Mouse (Mus musculus) heart, postnatal 10 days (tissue): ENCODE measurements around the gene Lrrc51. TPM values are rescaled to one million over a fixed set of nuclear protein-coding genes. Genes with fewer than 3 reads are reported as not detected.

ENCODE experiments used
- DNase-seq, 2 experiments: peaks; one replicate each; pipeline ENCODE4 v3.0.0; 2021
- intact Hi-C: fragments of 180-260 bp; cut with DNase I; formaldehyde crosslinking; loops from one replicate; pipeline ENCODE4 v1.15.1; 2025
- microRNA-seq, 2 experiments: library from miRNA; unstranded; fragments of <30 nt; microRNA quantifications; one replicate each; pipeline ENCODE4 v1.2.0; 2022
- total RNA-seq, 2 experiments: library from RNA; stranded (reverse); gene quantifications; 2 replicates each; pipeline ENCODE4 v1.2.3; 2021

The Lrrc51 gene
- total RNA-seq, 2 experiments from 2014 or later, result 2.4 to 2.9 TPM

DNA sequence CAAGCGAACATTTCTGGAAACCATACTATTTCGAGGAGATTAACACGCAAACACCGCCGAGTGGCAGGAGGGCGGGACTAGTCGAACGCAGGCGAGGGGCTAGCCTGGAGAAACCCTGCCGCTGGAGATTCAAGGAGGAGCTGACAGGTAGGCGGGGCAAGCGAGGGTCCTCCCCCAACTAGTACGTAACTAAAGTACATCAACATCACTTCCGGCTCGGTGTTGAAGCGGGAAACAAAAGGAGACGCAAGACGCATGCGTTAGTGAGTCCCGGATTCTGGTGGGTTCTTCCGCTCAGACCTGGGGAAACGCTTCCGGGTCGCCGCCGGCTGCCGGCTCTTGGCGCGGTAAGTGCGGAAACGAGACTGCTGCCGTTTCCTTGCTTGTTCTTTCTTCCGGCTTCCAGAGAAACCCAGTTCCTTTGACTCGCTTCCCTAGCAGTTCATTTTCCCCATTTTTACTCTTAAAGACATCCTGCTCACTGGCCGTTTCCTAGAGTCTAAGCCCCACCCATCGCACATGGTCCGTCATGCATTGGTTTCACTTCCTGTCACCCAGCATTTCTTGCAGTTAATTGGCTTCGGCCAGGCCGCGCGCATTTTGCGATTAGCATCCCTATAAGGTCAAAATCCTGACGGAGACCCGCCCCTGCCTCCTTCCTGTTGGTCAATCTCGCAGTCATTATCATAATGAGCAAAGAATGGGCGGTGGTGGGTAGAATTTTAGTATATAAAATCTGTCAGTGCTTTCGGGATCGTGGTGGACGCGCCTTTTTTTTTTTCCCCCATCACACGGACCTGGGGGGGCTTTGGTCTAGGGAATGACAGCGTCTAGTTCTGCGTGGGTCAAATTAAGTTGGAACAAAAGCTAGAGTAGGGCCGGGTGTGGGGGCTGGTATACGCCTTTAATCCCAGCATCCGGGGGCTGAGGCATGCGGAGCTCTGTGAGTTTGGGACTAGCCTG is 37.3 kb downstream of the Lrrc51 start:
- intact Hi-C loops, result loop anchor here (5.0 kb wide), 1 partner anchor 219 kb away; no protein-coding TSS in a partner anchor
- DNase-seq, result peak; percentile 98

DNA sequence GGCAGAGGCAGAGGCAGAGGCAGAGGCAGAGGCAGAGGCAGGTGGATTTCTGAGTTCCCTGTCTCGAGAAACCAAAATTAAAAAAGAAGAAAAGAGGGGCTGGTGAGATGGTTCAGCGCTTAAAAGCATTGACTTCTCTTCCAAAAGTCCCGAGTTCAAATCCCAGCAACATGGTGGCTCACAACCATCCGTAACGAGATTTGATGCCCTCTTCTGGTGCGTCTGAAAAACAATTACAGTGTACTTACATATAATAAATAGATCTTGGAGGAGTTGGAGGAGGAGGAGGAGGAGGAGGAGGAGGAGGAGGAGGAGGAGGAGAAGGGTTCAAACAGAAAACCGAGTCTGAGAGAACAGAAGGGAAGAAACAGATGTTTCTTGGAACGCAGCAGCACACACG is 38.0 kb downstream of the Lrrc51 start:
- no peak for DNase-seq
- intact Hi-C loops, result loop anchor here (2.0 to 5.0 kb wide), 2 partner anchors 57 to 218 kb away; partner anchors contain the start of gene Inppl1

GRCm38 (mm10) chr7:101888460-101888859 is 45.2 kb downstream of the Lrrc51 start:
- intact Hi-C loops, result no loop called here
- no peak for DNase-seq

DNA sequence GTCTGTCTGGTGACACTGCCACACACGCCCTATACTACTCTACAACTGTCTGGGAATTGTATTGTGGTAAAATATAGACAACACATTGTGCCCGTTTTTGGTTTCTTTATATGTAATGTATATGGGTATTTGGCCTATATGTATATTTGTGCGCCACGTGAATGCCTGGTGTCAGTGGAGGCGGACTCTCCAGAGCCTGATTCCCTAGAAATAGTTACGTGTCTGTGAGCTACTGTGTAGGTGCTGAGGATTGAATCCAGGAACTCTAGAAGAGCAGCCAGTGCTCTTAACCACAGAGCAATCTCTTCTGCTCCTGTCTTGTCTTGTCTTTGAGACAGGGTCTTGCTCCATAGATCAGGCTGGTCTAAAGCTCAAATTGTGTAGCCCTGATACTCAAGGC is 47.4 kb downstream of the Lrrc51 start:
- DNase-seq, result no peak
- intact Hi-C loops, result no loop called here

DNA sequence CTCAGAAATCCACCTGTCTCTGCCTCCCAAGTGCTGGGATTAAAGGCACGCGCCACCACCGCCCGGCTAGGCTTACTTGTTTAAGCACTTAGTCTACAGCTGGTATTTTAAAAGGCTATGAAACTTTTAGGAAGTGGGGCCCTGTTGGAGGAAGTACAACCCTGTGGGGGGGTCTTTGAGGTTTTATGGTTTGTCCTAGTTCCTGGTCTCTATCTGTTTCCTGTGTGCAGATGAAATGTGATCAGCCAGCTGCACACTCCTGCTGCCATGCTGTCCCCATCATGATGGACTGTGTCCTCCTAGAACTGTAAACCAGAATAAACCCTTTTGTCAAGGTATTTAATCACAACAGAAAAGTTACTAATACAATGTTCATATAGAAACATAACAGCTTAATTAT is 49.5 kb downstream of the Lrrc51 start:
- intact Hi-C loops, result no loop called here
- no peak for DNase-seq

GRCm38 (mm10) chr7:101882413-101883154 is 51.1 kb downstream of the Lrrc51 start:
- intact Hi-C loops, result no loop called here
- DNase-seq, result peak; percentile 29 to 30

GRCm38 (mm10) chr7:101880855-101881254 is 52.8 kb downstream of the Lrrc51 start:
- intact Hi-C loops, result no loop called here
- no peak for DNase-seq

GRCm38 (mm10) chr7:101875978-101876377 is 57.7 kb downstream of the Lrrc51 start:
- DNase-seq, result no peak
- intact Hi-C loops, result no loop called here

DNA sequence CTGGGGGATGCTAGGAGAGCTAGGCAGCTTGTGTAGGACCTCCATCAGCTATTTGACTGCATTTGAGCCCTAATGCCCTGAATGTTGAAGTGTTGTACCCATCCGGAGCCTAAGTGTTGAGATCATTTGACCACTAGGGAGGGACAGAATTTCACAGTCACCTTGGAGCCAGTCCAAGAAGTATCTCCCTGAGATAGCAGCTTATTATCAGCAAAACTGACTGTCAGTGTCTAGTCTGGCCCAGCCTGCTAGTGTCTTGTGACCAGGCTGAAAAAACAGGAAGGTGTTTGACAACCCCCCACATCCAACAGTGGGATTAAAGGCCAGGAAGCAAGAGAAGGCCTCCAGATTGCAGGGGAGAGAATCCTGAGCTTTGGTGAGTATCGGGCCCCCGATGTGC is 62.4 kb downstream of the Lrrc51 start:
- peak; percentile 17 for DNase-seq
- intact Hi-C loops, result no loop called here

DNA sequence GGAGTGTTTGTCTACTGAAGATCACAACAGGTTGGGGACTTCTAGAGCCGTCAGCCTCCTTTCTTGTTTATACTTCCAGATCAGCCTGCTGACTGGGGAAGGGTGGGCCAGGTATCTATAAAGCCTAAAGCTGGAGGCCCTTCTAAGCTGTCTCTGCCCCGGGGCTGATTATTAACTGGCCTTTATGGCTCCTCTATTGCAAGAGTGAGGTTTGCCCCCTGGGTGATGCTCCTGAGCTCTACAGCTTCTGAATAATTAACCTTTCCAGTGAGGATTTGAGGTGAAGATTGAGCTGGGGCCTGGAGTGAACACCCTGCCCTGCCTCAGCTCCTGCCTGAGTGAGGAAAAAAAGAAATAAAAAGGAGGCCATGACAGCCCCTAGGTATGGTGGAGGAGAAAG is 63.1 kb downstream of the Lrrc51 start, which contains the start of gene Folr1:
Gene Folr1, minus strand, starts transcription at position 160 of the 400 bp plus-strand sequence.
- intact Hi-C loops, result no loop called here
- DNase-seq, result no peak

GRCm38 (mm10) chr7:101869163-101869500 is 64.6 kb downstream of the Lrrc51 start:
- intact Hi-C loops, result no loop called here
- DNase-seq, result no peak

DNA sequence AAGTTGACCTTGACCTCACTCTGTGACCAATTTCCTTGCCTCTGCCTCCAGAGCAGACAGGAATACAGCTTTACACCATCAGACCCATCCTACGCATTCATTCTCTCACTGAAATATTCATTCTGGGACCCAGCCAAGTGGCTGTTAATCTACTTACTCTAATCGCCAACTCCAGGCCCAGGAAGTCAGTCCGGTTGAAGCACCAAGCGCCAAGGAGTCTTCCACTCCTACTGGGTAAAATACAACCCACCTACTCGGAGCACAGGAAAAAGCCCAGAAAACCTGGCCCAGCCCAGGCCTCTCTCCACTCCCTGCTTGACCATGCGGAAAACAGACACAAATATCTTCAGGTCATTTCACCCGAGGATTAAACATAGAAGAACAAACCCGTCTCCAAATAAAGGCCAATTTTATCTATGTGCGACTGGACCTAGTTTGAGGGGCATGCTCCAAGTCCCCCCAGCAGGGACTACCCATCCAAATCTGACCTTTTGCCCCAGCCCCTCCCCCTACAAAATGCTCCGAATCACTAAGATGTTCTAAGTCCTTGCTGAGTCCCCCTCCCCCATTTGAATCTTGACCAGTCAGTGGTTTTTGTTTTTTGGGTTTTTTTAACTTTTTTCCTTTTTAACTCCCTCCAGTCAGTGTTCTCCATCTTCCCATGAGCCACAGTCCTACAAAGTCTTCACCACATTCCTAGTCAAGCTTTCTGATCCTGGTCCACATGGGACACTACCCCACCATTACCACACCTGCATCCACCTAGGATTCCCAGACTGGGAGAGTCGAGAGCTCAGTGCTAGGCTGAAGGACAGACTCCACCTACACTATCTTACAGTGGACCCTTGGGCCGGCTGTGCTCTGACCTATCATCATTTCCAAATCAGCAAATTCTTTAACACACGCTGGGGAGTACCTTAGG is 65.2 kb downstream of the Lrrc51 start:
- intact Hi-C loops, result no loop called here
- DNase-seq, result peak; percentile 33 to 45

GRCm38 (mm10) chr7:101867482-101867881 is 66.2 kb downstream of the Lrrc51 start:
- DNase-seq, result no peak
- intact Hi-C loops, result no loop called here

- DNase-seq, result no peak
- intact Hi-C loops, result no loop called here
These were observed 67.0 kb downstream of the Lrrc51 start for GRCm38 (mm10) chr7:101866491-101867265.

- DNase-seq, result no peak
- intact Hi-C loops, result no loop called here
These were observed 70.3 kb downstream of the Lrrc51 start, which contains the start of gene Anapc15 for GRCm38 (mm10) chr7:101863415-101863814. Gene Anapc15, plus strand, starts transcription at chr7:101863715.

Small RNAs within 50 kb of the gene (microRNA-seq; reads per million reads assigned to microRNA genes)
- gene Gm22655, result 0 reads per million in 2 experiments

Other genes starting within 250 kb of the Lrrc51 start
- under 1 TPM; 0.42 to 0.48 TPM for gene Phox2a, start 115.6 kb downstream of the Lrrc51 start, total RNA-seq
- 100 to 1,000 TPM; 135 to 140 TPM for gene Inppl1, start 95.7 kb downstream of the Lrrc51 start, total RNA-seq
- 1 to 10 TPM; 2.3 to 3.8 TPM for gene Folr2, start 76.7 kb downstream of the Lrrc51 start, total RNA-seq
- gene Anapc15, start 70.2 kb downstream of the Lrrc51 start, total RNA-seq, result 10 to 100 TPM; 21.5 to 28.7 TPM
- 1 to 10 TPM in 1 of 2 experiments, under 1 TPM in 1; 0.72 to 1.2 TPM for gene Folr1, start 63.1 kb downstream of the Lrrc51 start, total RNA-seq
- gene Lamtor1, start 28.0 kb downstream of the Lrrc51 start, total RNA-seq, result 100 to 1,000 TPM in 1 of 2 experiments, 10 to 100 TPM in 1; 99.8 to 107 TPM
- gene Tomt, start 27.5 kb downstream of the Lrrc51 start, total RNA-seq, result not detected
- 100 to 1,000 TPM in 1 of 2 experiments, 10 to 100 TPM in 1; 97.4 to 113 TPM for gene Numa1, start 216 bp upstream of the Lrrc51 start, total RNA-seq
- gene Il18bp, start 84.8 kb upstream of the Lrrc51 start, total RNA-seq, result 1 to 10 TPM; 4.4 to 5.7 TPM
- 10 to 100 TPM; 20.4 to 24.3 TPM for gene Rnf121, start 131.6 kb upstream of the Lrrc51 start, total RNA-seq
- gene Xndc1, start 131.6 kb upstream of the Lrrc51 start, total RNA-seq, result 10 to 100 TPM in 1 of 2 experiments, 1 to 10 TPM in 1; 9.6 to 10.9 TPM
- gene Xntrpc, start 131.8 kb upstream of the Lrrc51 start, total RNA-seq, result under 1 TPM; 0.81 to 0.92 TPM
- gene Trpc2, start 149.2 kb upstream of the Lrrc51 start, total RNA-seq, result under 1 TPM in 1 of 2 experiments, not detected in 1; 0.20 TPM
- 10 to 100 TPM; 44.2 to 46.2 TPM for gene Art1, start 167.8 kb upstream of the Lrrc51 start, total RNA-seq
- gene Art5, start 175.6 kb upstream of the Lrrc51 start, total RNA-seq, result 1 to 10 TPM; 1.5 to 2.1 TPM
- gene Chrna10, start 182.9 kb upstream of the Lrrc51 start, total RNA-seq, result under 1 TPM; 0.10 to 0.30 TPM